Mouse (Mus musculus) neural tube, embryonic 13.5 days (tissue): Measurements from ENCODE around the gene Kcnk3. TPM values are rescaled to one million over a fixed set of nuclear protein-coding genes. Genes with fewer than 3 reads are reported as not detected.

Experiments
- ATAC-seq: fragments of 200-750 bp; cut with Nextera tagmentation; 2 replicates; pipeline ENCODE4 v1.8.0; 2017; ENCODE audit warnings: low read depth, mild to moderate bottlenecking, moderate TSS enrichment, moderate library complexity
- H3K27ac ChIP-seq: fragments of 300-500 bp; sonication (generic); replicated peaks from 2 replicates; pipeline ENCODE4 v1.5.1; 2015; ENCODE audit warnings: moderate library complexity, mild to moderate bottlenecking, inconsistent platforms
- H3K27me3 ChIP-seq: fragments of 300-500 bp; sonication (generic); 2 replicates; pipeline ENCODE4 v1.6.1; 2015; ENCODE audit warnings: mild to moderate bottlenecking, inconsistent platforms
- H3K36me3 ChIP-seq: fragments of 300-500 bp; sonication (generic); 2 replicates; pipeline ENCODE4 v1.6.1; 2015; ENCODE audit warnings: mild to moderate bottlenecking, inconsistent platforms
- H3K4me1 ChIP-seq: fragments of 300-500 bp; sonication (generic); replicated peaks from 2 replicates; pipeline ENCODE4 v1.6.1; 2015; ENCODE audit warnings: inconsistent platforms
- H3K4me2 ChIP-seq: fragments of 300-500 bp; sonication (generic); 2 replicates; pipeline ENCODE4 v1.6.1; 2015; ENCODE audit warnings: inconsistent platforms, mild to moderate bottlenecking, moderate library complexity
- H3K4me3 ChIP-seq: fragments of 300-500 bp; sonication (generic); 2 replicates; pipeline ENCODE4 v1.5.1; 2015; ENCODE audit warnings: mild to moderate bottlenecking, inconsistent platforms
- H3K9ac ChIP-seq: fragments of 300-500 bp; sonication (generic); 2 replicates; pipeline ENCODE4 v1.6.1; 2015; ENCODE audit warnings: moderate library complexity, mild to moderate bottlenecking, inconsistent platforms
- H3K9me3 ChIP-seq: fragments of 300-500 bp; sonication (generic); 2 replicates; pipeline ENCODE4 v1.6.1; 2016; ENCODE audit warnings: inconsistent platforms
- WGBS: fragments of 180-500 bp; shearing (Covaris S2); methylation state at CpG from one replicate; pipeline ENCODE4 v1.1.7; 2015; 5-methylcytosine and 5-hydroxymethylcytosine counted together
- polyA plus RNA-seq: library from polyadenylated mRNA; unstranded; fragments of >200 nt; fragmentation: Nextera tagmentation; extraction: Ambion mirVana; gene quantifications from 2 replicates; pipeline ENCODE4 v1.2.1, GENCODE M21; 2015

Gene Kcnk3
- polyA plus RNA-seq, 1 experiment from 2014 or later: 6.1 TPM

DNA sequence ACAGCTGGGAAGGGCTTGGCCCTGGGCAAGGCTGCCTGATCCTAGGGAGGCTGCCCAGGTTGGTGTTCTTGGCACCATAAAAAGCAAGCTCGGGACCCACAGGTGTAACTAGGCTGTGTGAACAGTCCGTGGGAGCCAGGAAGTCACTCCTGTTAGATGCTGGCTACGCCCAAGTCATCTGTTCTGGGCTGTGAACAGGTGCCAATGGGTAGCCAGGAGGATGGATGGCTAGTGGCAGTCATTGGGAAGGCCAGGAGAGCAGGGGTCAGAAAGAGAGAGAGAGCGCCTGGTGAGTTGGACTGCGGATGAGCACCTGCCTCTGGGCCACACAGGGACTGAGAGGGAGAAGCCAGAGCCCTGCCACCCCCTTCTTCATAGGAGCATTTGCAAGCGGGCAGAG, 17.7 kb downstream of the Kcnk3 start:
- H3K36me3 ChIP-seq: no peaks in the 10 kb centered on the region
- H3K4me1 ChIP-seq: peaks cover 7% of the 10 kb centered on the region; the same call in 1 of the 2 replicates
- H3K9me3 ChIP-seq: no peaks in the 10 kb centered on the region
- no peak overlapping the region for H3K27ac ChIP-seq
- WGBS: 86% methylated on average over 6 of the region's 6 CpGs
- no peaks in the 10 kb centered on the region for H3K27me3 ChIP-seq
- no peak overlapping the region for H3K9ac ChIP-seq
- no peak overlapping the region for H3K4me3 ChIP-seq
- no peak for ATAC-seq
- no peak overlapping the region for H3K4me2 ChIP-seq

DNA sequence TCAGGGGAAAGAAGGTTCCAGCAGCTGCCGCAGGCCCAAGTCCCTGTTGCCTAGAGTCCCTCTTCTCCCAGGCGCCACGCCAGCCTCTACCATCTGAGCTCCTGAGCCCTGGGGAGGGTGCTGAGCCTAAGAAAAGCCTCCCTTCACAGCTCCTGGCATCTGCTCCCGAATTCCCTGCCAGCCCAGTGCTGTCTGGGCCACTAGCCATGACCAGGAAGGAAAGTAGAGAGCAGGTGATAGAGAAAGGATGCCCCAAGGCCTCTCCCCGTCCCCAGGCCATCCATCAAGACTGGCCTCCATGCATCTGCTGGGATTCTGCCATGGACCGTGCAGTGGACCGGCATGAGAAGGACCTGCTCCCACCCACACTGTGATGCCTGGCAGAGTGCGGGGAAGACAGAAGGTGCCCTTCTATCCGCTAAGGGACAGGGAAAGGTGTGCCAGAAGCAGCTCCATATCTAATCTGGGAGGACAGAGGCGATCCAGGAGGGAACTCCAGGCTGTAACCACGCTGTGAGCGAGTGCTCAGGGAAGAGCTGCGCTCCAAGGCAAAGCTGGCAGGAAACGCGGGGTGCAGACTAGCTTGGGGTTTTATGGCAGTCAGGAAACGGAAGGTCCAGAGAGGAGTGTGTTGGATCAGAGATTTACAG, 18.6 kb downstream of the Kcnk3 start:
- no peak overlapping the region for H3K27ac ChIP-seq

DNA sequence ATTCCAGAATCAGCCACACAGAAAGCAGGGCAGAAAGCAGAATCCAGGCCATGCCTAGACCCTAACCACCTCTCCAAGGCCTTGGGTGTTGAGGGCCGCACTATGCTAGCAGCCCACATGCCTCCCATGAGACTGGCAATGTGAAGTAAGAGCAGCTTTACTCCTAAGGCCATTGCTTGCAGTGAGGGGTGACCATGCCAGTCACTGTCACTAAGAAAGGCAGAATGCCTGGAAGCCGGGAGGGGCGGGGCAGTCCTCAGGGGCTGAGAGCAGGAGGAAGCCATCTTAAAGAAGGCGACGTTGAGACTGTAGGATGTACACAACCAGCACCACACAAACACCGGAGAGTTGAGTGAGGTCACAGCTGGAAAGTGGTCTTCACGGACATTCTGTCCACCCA, 21.1 kb downstream of the Kcnk3 start:
- ATAC-seq: no peak
- no peak overlapping the region for H3K9ac ChIP-seq
- no peak overlapping the region for H3K4me2 ChIP-seq
- 92% methylated on average over 7 of the region's 7 CpGs for WGBS
- H3K27me3 ChIP-seq: no peaks in the 10 kb centered on the region
- H3K4me3 ChIP-seq: no peak overlapping the region
- no peaks in the 10 kb centered on the region for H3K9me3 ChIP-seq
- 0 out of 2 replicates have a peak, but pooled peaks cover under 1% of the 10 kb centered on the region for H3K4me1 ChIP-seq
- H3K27ac ChIP-seq: no peak overlapping the region
- no peaks in the 10 kb centered on the region for H3K36me3 ChIP-seq

More for the DNA sequence above, 18.6 kb downstream of the Kcnk3 start:
- no peaks in the 10 kb centered on the region for H3K36me3 ChIP-seq
- H3K4me2 ChIP-seq: no peak overlapping the region
- peak; percentile 55; the same call in 1 of the 2 replicates for ATAC-seq
- no peak overlapping the region for H3K9ac ChIP-seq
- no peaks in the 10 kb centered on the region for H3K9me3 ChIP-seq
- 60% methylated on average over 16 of the region's 16 CpGs for WGBS
- H3K27me3 ChIP-seq: no peaks in the 10 kb centered on the region
- H3K4me3 ChIP-seq: no peak overlapping the region
- H3K4me1 ChIP-seq: peaks cover 7% of the 10 kb centered on the region; the same call in 1 of the 2 replicates

DNA sequence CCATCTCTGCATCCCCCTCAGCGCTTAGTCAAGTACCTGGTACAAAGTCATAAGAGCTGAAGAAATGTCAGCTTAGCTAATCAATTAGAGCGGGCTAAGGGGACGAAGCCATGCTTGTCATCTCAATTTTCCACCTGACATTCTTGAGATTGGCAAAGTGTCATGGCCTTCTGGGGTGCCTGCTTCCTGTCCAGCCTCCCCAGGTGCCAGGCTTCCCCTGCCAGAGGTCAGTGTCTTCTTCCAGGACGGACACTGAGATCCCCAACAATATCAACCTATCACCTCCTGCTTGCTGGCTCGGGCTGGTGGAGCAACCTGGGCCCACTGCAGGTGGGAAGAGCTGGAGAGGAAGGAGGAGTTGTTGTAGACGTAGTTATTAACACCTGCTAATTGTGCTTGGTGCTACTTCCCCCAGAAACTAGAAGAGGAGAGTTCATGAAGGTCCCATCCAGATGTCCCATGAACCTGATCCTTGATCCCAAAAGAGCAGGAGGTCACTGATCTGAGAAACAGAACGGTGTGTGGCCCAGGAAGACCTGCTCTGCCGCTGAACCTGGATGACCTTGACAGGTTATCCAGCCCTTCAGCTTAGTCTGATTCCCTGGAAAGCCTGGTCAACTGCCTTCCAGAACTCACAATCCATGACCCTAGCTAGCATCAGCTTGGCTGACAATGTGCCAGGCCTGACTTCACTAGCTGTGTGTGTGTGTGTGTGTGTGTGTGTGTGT, 22.1 kb downstream of the Kcnk3 start:
- H3K4me1 ChIP-seq: peaks cover 10% of the 10 kb centered on the region; the same call in 1 of the 2 replicates
- H3K27me3 ChIP-seq: no peaks in the 10 kb centered on the region
- H3K36me3 ChIP-seq: no peaks in the 10 kb centered on the region
- H3K4me3 ChIP-seq: no peak overlapping the region
- H3K4me2 ChIP-seq: no peak overlapping the region
- H3K9me3 ChIP-seq: no peaks in the 10 kb centered on the region
- no peak for ATAC-seq
- H3K27ac ChIP-seq: no peak overlapping the region
- WGBS: 90% methylated on average over 8 of the region's 8 CpGs
- H3K9ac ChIP-seq: no peak overlapping the region

DNA sequence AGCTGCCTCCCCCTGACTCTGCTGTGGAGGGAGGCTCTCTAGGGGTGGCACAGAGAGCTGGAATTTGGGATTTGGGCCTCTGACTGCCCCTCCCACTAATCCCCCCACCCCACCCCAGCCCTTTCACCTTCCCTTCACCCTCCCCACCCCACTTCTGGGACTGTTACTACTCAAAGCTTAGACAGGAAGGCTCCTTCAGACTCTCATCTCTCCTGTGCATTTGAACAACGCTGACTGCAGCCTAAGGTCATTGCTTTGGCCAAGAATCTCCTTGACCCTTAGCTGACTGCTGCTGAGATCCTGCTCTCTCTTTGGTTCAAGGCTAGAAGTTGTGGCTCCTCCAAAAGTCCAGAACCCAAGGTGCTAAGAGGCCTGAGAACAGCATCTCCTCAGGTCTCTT, 23.1 kb downstream of the Kcnk3 start:
- Histone ChIP-seq H3K36me3 (no peaks in the 10 kb centered on the region), H3K27me3 (no peaks in the 10 kb centered on the region), H3K27ac (no peak overlapping the region), H3K9ac (no peak overlapping the region), H3K9me3 (no peaks in the 10 kb centered on the region), H3K4me3 (no peak overlapping the region), H3K4me1 (peaks cover 17% of the 10 kb centered on the region; the same call in 1 of the 2 replicates), H3K4me2 (no peak overlapping the region)
- ATAC-seq: no peak
- 68% methylated on average over 1 of the region's 1 CpGs for WGBS

DNA sequence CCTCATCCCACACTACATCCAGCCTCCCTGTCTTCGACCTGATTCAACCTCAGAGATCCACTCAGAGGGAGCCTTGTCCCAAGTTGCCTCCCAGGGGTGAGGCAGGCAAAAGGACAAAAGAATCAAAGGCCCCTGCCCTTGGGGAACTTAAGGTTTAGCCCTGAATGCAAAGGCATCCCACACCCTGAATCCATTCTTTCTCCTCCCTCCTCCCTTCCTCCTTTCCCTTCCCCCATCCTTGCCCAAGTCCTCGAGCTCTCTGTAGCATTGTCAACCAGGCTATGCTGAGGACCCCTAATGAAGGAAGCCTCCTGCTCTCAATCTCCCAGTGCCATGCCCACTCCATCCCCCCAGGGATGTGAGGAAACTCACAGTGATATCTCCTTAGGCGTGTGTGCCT, 23.7 kb downstream of the Kcnk3 start:
- peaks cover 19% of the 10 kb centered on the region; the same call in 1 of the 2 replicates for H3K4me1 ChIP-seq
- no peak for ATAC-seq
- no peaks in the 10 kb centered on the region for H3K9me3 ChIP-seq
- H3K27ac ChIP-seq: no peak overlapping the region
- H3K4me3 ChIP-seq: no peak overlapping the region
- H3K36me3 ChIP-seq: no peaks in the 10 kb centered on the region
- H3K27me3 ChIP-seq: no peaks in the 10 kb centered on the region
- 25% methylated on average over 3 of the region's 3 CpGs for WGBS
- no peak overlapping the region for H3K9ac ChIP-seq
- no peak overlapping the region for H3K4me2 ChIP-seq

DNA sequence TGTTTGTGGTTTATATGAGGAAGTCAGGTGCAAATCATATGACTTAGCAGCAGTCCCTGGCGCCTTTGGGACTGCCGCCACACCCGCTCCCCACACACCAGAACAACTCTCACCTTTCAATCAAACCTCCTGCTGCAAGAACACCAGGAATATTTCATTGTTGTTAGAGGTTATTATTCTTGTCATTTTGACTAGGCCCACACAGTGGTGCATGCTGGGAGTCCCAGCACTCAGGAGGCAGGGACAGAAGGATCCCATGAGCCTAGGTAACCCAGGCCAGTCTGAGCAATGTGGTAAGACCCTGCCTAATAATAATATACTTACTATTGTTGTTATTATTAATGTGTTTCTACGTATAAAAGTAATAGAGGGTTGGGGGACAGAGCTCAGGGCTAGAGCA, 24.6 kb downstream of the Kcnk3 start:
- Histone ChIP-seq H3K9me3 (no peaks in the 10 kb centered on the region), H3K27ac (no peak overlapping the region), H3K36me3 (no peaks in the 10 kb centered on the region), H3K9ac (no peak overlapping the region), H3K27me3 (no peaks in the 10 kb centered on the region), H3K4me2 (no peak overlapping the region), H3K4me1 (peaks cover 21% of the 10 kb centered on the region; the same call in 1 of the 2 replicates), H3K4me3 (no peak overlapping the region)
- WGBS: 93% methylated on average over 4 of the region's 4 CpGs
- no peak for ATAC-seq

DNA sequence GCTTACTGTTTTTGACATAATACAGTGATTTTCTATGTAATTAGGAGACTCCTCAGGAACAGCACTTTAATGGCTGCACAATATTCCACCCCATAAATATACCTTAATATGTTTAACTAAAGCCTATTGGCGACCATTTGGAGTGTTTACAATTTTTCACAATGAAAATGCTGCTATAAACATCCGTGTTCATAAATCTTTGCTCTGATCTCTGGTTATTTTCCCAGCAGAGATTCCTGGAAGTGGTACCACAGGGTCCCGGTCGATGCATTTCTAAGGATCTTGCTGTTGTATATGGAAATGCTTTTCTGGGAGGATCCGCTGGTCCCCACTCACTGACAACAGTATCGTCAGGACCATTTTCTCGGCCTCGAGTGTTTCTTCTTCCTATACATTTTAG, 25.3 kb downstream of the Kcnk3 start:
- peaks cover 6% of the 10 kb centered on the region; the same call in 1 of the 2 replicates for H3K27me3 ChIP-seq
- H3K4me3 ChIP-seq: no peak overlapping the region
- H3K9ac ChIP-seq: no peak overlapping the region
- H3K36me3 ChIP-seq: no peaks in the 10 kb centered on the region
- H3K27ac ChIP-seq: no peak overlapping the region
- 79% methylated on average over 8 of the region's 8 CpGs for WGBS
- H3K4me2 ChIP-seq: no peak overlapping the region
- no peaks in the 10 kb centered on the region for H3K9me3 ChIP-seq
- H3K4me1 ChIP-seq: peaks cover 27% of the 10 kb centered on the region; the same call in 1 of the 2 replicates
- no peak for ATAC-seq

DNA sequence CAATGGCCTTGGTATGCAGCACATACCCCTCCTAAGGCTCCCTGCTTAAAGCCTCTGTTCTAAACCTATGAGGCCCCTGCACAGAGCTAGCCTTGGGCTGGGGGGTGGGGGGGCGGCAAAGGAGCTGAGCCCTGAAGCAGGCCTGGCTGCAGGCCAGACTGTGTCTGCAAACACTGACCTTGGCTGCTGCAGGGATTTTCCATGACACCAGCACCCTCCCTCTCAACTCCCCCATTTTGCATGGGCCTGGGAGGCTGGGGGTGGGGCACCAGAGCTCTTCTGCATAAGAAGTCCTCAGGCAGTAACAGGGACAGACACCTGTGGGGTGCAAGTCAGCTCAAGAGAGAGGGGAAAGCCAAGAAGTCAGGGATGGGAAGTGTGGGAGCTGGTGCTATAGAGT, 26.3 kb downstream of the Kcnk3 start:
- peaks cover 10% of the 10 kb centered on the region; the same call in 1 of the 2 replicates for H3K27me3 ChIP-seq
- H3K9me3 ChIP-seq: no peaks in the 10 kb centered on the region
- H3K9ac ChIP-seq: no peak overlapping the region
- no peak overlapping the region for H3K4me2 ChIP-seq
- H3K36me3 ChIP-seq: no peaks in the 10 kb centered on the region
- H3K27ac ChIP-seq: no peak overlapping the region; the same call in 1 of the 2 replicates
- peaks cover 27% of the 10 kb centered on the region; the same call in 1 of the 2 replicates for H3K4me1 ChIP-seq
- no peak for ATAC-seq
- H3K4me3 ChIP-seq: no peak overlapping the region
- 31% methylated on average over 1 of the region's 1 CpGs for WGBS

DNA sequence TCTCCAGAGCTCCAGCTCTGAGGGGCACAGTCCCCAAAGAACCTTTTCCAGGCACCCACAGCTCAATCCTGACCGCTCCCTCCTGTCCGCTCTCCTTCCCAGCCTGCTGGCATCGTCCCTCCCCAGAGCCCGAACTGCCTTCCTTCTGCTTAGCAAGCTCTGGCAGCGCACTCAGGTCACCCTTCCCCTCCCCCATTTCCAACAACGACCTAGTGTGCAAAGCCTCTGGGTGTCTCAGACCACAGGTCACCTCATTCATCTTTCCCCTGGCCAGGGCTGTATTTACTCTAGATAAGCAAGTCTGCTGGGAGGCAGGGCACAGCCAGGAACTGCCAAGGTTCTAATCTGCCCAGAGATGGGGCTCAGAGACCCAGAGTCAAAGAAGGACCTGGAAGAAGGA, 27.4 kb downstream of the Kcnk3 start:
- H3K36me3 ChIP-seq: no peaks in the 10 kb centered on the region
- H3K9ac ChIP-seq: no peak overlapping the region
- H3K4me1 ChIP-seq: peaks cover 27% of the 10 kb centered on the region; the same call in 1 of the 2 replicates
- H3K27ac ChIP-seq: no peak overlapping the region
- no peaks in the 10 kb centered on the region for H3K9me3 ChIP-seq
- no peak overlapping the region for H3K4me3 ChIP-seq
- H3K4me2 ChIP-seq: no peak overlapping the region
- ATAC-seq: no peak
- peaks cover 12% of the 10 kb centered on the region for H3K27me3 ChIP-seq
- WGBS: 49% methylated on average over 6 of the region's 6 CpGs

DNA sequence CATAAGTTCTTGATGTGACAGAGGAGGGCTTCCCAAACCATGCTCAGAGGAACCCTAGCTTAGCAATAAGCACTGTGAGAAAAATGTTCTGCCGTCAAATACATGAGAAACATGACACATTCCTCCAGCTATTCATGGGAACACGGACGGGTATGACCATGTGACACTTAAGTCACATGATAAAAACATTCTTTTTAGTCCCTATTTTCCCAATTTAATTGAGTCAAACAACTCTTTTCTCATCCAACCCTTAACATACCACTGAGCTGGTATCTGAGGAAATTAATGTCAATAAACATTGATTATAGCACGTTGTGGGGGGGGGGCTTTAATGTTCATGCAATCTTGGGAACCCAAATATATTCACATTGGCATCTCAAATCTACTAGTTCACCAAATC, 27.8 kb downstream of the Kcnk3 start:
- no peak for ATAC-seq
- Histone ChIP-seq H3K9me3 (no peaks in the 10 kb centered on the region), H3K27me3 (peaks cover 16% of the 10 kb centered on the region), H3K9ac (no peak overlapping the region), H3K36me3 (no peaks in the 10 kb centered on the region), H3K4me1 (peaks cover 27% of the 10 kb centered on the region; the same call in 1 of the 2 replicates), H3K4me3 (no peak overlapping the region), H3K27ac (no peak overlapping the region), H3K4me2 (no peak overlapping the region)
- 86% methylated on average over 4 of the region's 4 CpGs for WGBS

DNA sequence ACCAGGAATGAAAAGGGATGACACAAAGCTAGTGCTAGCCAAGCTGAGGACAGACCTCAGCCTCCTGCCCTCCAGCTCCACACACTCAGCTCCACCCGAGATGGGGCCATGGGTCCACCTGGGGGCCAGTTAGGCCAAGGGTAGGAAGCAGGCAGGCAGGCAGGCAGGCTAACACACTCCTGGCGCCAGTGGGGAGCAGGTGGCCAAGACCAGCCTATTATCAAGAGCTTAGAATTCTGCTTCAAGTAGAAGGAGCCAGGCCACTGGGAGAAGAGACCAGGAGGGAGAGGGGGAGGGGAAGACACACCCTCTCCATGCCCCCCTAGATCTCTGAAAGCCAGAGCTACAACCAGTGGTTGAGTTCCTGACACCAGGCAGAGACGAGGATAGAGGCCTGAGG, 28.7 kb downstream of the Kcnk3 start:
- no peak overlapping the region for H3K4me3 ChIP-seq
- no peak overlapping the region for H3K27ac ChIP-seq
- H3K4me1 ChIP-seq: peaks cover 28% of the 10 kb centered on the region
- no peaks in the 10 kb centered on the region for H3K9me3 ChIP-seq
- no peaks in the 10 kb centered on the region for H3K36me3 ChIP-seq
- no peak overlapping the region for H3K4me2 ChIP-seq
- WGBS: 21% methylated on average over 3 of the region's 3 CpGs
- peaks cover 24% of the 10 kb centered on the region for H3K27me3 ChIP-seq
- ATAC-seq: no peak
- no peak overlapping the region for H3K9ac ChIP-seq
